Mouse (Mus musculus) myocyte (in vitro differentiated cells): ENCODE data around the gene Hexa.

Experiments
- CEBPB ChIP-seq: IDR thresholded peaks from 2 replicates; pipeline ENCODE4 v1.6.1; 2011; ENCODE audit warnings: mild to moderate bottlenecking, moderate library complexity; ENCODE audit not compliant: poor library complexity, insufficient read depth, severe bottlenecking
- POLR2A ChIP-seq: IDR thresholded peaks from one replicate; pipeline ENCODE4 v1.6.1; 2011; ENCODE audit warnings: low read depth, mild to moderate bottlenecking, control low read depth, moderate library complexity; ENCODE audit not compliant: insufficient read length
- TCF12 ChIP-seq: IDR thresholded peaks from one replicate; pipeline ENCODE4 v1.6.1; 2011; ENCODE audit warnings: mild to moderate bottlenecking, control low read depth; ENCODE audit not compliant: poor library complexity, insufficient read depth, severe bottlenecking
- TCF3 ChIP-seq: IDR thresholded peaks from one replicate; pipeline ENCODE4 v1.6.1; 2011; ENCODE audit warnings: low read depth, control low read depth; ENCODE audit not compliant: insufficient read length

DNA sequence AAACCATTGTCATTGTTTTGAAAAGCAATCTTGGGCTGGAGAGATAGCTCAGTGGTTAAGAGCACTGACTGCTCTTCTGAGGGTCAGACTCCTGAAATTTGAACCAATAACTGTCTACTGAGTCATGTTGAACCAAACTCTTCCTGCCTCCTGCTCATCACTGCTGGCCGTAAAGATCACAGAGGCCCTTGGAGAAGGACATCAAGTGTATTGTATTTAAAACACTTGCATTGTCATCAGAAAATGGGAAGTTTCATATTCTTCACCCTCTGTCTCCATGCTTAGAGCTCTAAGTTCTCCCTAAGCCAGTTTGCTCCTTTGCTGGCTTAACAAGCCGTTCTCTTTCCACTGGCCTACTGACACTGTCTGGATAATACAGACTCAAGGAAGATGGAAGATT is 11.1 kb upstream of the Hexa start:
- TF ChIP-seq TCF12 (no peak), CEBPB (no peak), POLR2A (no peak), TCF3 (no peak)
